Mouse (Mus musculus) right cerebral cortex, postnatal 36 days (tissue): ENCODE results near the gene Oscar.
"Not testable (repeated sequence)": the region's sequence is repeated elsewhere in the genome, so short reads cannot be mapped to it uniquely, and the experiment has no call there.

ENCODE experiments used
- DNase-seq, 2 experiments: peaks; one replicate each; pipeline ENCODE4 v3.0.0; 2022; ENCODE audit warnings: low spot score in 2 of 2, mixed read lengths in 1 of 2

The Oscar gene

GRCm38 (mm10) chr7:3610437-3610836, 5.5 kb downstream of the Oscar start:
- no peak for DNase-seq

GRCm38 (mm10) chr7:3609082-3609481, 6.9 kb downstream of the Oscar start:
- no peak for DNase-seq

- no peak for DNase-seq
Observed at GRCm38 (mm10) chr7:3608668-3609067, 7.3 kb downstream of the Oscar start.

GRCm38 (mm10) chr7:3607391-3607790, 8.6 kb downstream of the Oscar start:
- no peak for DNase-seq

- no peak for DNase-seq
Observed at GRCm38 (mm10) chr7:3606798-3607197, 9.2 kb downstream of the Oscar start.

- DNase-seq: peak; percentile 33 to 55
Observed at GRCm38 (mm10) chr7:3601119-3601518, 14.8 kb downstream of the Oscar start.

- DNase-seq: not testable (repeated sequence)
Observed at GRCm38 (mm10) chr7:3597755-3598154, 18.2 kb downstream of the Oscar start.

- no peak for DNase-seq
Observed at GRCm38 (mm10) chr7:3595146-3595545, 20.8 kb downstream of the Oscar start.

- no peak for DNase-seq
Observed at GRCm38 (mm10) chr7:3594686-3595085, 21.3 kb downstream of the Oscar start.

GRCm38 (mm10) chr7:3593855-3594254, 22.1 kb downstream of the Oscar start:
- no peak for DNase-seq

- DNase-seq: no peak
Observed at GRCm38 (mm10) chr7:3591534-3591933, 24.4 kb downstream of the Oscar start.

- no peak for DNase-seq
Observed at GRCm38 (mm10) chr7:3590550-3590949, 25.4 kb downstream of the Oscar start.

GRCm38 (mm10) chr7:3587292-3587691, 28.7 kb downstream of the Oscar start:
- no peak for DNase-seq

- no peak for DNase-seq
Observed at GRCm38 (mm10) chr7:3586255-3586654, 29.7 kb downstream of the Oscar start.

- no peak for DNase-seq
Observed at GRCm38 (mm10) chr7:3585763-3586162, 30.2 kb downstream of the Oscar start.

GRCm38 (mm10) chr7:3580029-3580428, 35.9 kb downstream of the Oscar start:
- no peak for DNase-seq

- no peak for DNase-seq
Observed at GRCm38 (mm10) chr7:3578952-3579546, 36.9 kb downstream of the Oscar start.

- DNase-seq: no peak
Observed at GRCm38 (mm10) chr7:3578196-3578595, 37.8 kb downstream of the Oscar start.

GRCm38 (mm10) chr7:3576354-3577124, 39.4 kb downstream of the Oscar start:
- no peak for DNase-seq

- no peak for DNase-seq
Observed at GRCm38 (mm10) chr7:3574216-3574615, 41.7 kb downstream of the Oscar start.

GRCm38 (mm10) chr7:3571847-3572246, 44.1 kb downstream of the Oscar start:
- no peak for DNase-seq

- not testable (repeated sequence) for DNase-seq
Observed at GRCm38 (mm10) chr7:3570580-3570979, 45.4 kb downstream of the Oscar start.

GRCm38 (mm10) chr7:3569725-3570124, 46.2 kb downstream of the Oscar start:
- DNase-seq: no peak
